Mouse (Mus musculus) midbrain, postnatal 0 days (tissue): ENCODE measurements at regions not wholly inside any gene's neighbourhood (a gene's known extent, or its start where the extent isn't known, plus 50 kb on each side); places are given as distances from the start of the nearest gene placed in this dataset.

Source experiments
- ATAC-seq: fragments of 200-750 bp; cut with Nextera tagmentation; 2 replicates; pipeline ENCODE4 v1.8.0; 2017; ENCODE audit warnings: moderate number of reproducible peaks, mild to moderate bottlenecking, moderate TSS enrichment, moderate library complexity; ENCODE audit not compliant: low FRiP score
- DNase-seq: peaks from one replicate; pipeline ENCODE4 v3.0.0-alpha.2; 2015; ENCODE audit warnings: low spot score
- H3K27ac ChIP-seq: fragments of 300-500 bp; sonication (generic); 2 replicates; pipeline ENCODE4 v1.5.1; 2014; ENCODE audit warnings: low read depth, mild to moderate bottlenecking, low read length, mixed read lengths
- H3K27me3 ChIP-seq: fragments of 300-500 bp; sonication (generic); 2 replicates; pipeline ENCODE4 v1.6.1; 2014; ENCODE audit warnings: low read length, control low read depth, mixed read lengths; ENCODE audit not compliant: insufficient read depth
- H3K36me3 ChIP-seq: fragments of 300-500 bp; sonication (generic); 2 replicates; pipeline ENCODE4 v1.6.1; 2014; ENCODE audit warnings: low read length, control low read depth, mixed read lengths; ENCODE audit not compliant: insufficient read depth
- H3K4me1 ChIP-seq: fragments of 300-500 bp; sonication (generic); 2 replicates; pipeline ENCODE4 v1.6.1; 2014; ENCODE audit warnings: mild to moderate bottlenecking, control low read depth, antibody characterized with exemption, low read length, mixed read lengths; ENCODE audit not compliant: insufficient read depth
- H3K4me2 ChIP-seq: fragments of 300-500 bp; sonication (generic); 2 replicates; pipeline ENCODE4 v1.6.1; 2014; ENCODE audit warnings: low read depth, mild to moderate bottlenecking, low read length, mixed read lengths; ENCODE audit not compliant: poor library complexity, severe bottlenecking
- H3K4me3 ChIP-seq: fragments of 300-500 bp; sonication (generic); 2 replicates; pipeline ENCODE4 v1.5.1; 2014; ENCODE audit warnings: low read depth, mild to moderate bottlenecking, low read length, moderate library complexity
- H3K9ac ChIP-seq: fragments of 300-500 bp; sonication (generic); replicated peaks from 2 replicates; pipeline ENCODE4 v1.6.1; 2014; ENCODE audit warnings: mild to moderate bottlenecking, low read length, moderate library complexity, mixed read lengths; ENCODE audit not compliant: poor library complexity, severe bottlenecking
- H3K9me3 ChIP-seq: fragments of 300-500 bp; sonication (generic); 2 replicates; pipeline ENCODE4 v1.6.1; 2016; ENCODE audit warnings: low read length, control low read depth
- CTCF ChIP-seq: IDR thresholded peaks from 2 replicates; pipeline ENCODE4 v1.5.1; 2016; ENCODE audit warnings: antibody characterized with exemption, mild to moderate bottlenecking
- WGBS: fragments of 180-500 bp; shearing (Covaris S2); extraction: QIAGEN DNeasy Blood & Tissue Kit; methylation state at CpG from one replicate; pipeline ENCODE4 v1.1.7; 2014; 5-methylcytosine and 5-hydroxymethylcytosine counted together

DNA sequence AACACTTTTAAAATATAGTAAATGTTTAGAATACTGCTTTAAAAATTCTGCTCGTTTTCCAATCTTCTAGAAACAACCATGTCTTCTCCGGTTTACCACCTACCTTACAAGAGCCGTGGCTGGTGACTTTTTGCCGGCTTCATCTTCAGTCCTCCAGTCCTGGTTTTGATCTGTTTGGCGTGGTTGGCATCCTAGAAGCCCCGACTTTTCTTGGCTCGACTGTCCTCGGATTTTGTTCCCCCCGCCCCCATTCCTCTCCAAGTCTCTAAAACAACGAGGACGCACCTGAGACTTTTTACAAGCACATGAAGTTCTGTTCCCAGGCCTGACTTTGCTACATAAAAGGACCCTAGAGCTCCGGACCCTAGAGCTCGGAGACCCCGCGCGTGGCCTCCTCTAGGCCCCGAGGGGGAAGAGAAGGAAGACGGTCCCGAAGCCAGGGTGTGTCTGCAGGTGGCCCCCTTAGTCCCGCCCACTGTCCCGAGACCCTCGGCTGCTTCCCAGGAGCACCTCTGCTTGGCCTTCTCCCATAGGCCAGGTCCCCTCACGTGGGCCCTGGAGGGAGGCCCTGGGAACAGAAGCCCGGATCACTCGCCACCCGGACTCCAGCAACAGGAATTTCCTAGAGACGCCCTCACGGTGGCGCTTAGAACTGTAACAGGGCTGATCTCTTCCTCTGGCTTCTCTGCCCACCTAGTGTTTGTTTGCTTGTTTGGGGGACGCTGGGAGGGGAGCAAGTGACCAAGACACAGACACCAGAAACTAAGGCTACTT is 205.8 kb upstream of the Stk26 start:
- peak; percentile 67 for TF ChIP-seq CTCF
- Histone ChIP-seq H3K9me3 (no peaks in the 10 kb centered on the region), H3K36me3 (no peaks in the 10 kb centered on the region), H3K9ac (peak overlapping the region; percentile 24; the same call in 1 of the 2 replicates), H3K4me1 (no peaks in the 10 kb centered on the region), H3K27ac (no peak overlapping the region), H3K4me2 (peak overlapping the region; percentile 61), H3K4me3 (peak overlapping the region; percentile 45), H3K27me3 (no peaks in the 10 kb centered on the region)
- DNase-seq, result peak; percentile 88
- ATAC-seq, result peak; percentile 99
- WGBS, result 23% methylated on average over 30 of the region's 30 CpGs

DNA sequence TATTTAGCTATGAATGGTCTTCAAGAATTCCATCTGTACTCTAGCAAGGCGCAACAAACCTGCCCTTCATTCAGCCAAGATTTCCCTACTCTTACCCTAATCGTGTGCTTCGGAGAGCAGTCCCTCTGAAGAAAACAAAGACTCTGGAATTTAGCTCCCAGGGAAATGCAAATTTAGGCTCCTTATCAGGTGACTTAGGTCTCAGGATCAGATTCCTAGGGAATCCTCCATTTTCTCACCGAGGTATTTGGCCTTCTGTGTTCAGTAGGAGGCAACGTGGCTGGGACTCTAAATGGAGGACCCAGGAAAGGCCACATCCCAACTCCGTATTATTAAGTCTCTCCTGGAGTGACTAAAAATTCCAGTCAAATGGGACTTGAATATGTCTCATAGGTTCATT is 204.2 kb upstream of the Olfr1324 start:
- DNase-seq (no peak), ATAC-seq (no peak)
- H3K9ac ChIP-seq, result no peak overlapping the region
- no peaks in the 10 kb centered on the region for H3K36me3 ChIP-seq
- WGBS, result 24% methylated on average over 6 of the region's 6 CpGs
- H3K4me1 ChIP-seq, result no peaks in the 10 kb centered on the region
- no peaks in the 10 kb centered on the region for H3K27me3 ChIP-seq
- no peak overlapping the region for H3K27ac ChIP-seq
- H3K4me3 ChIP-seq, result no peak overlapping the region
- no peak for TF ChIP-seq CTCF
- no peaks in the 10 kb centered on the region for H3K9me3 ChIP-seq
- no peak overlapping the region for H3K4me2 ChIP-seq

- 88% methylated on average over 6 of the region's 6 CpGs for WGBS
- Histone ChIP-seq H3K4me2 (no peak overlapping the region), H3K27ac (no peak overlapping the region), H3K9ac (no peak overlapping the region), H3K4me1 (no peaks in the 10 kb centered on the region), H3K9me3 (no peaks in the 10 kb centered on the region), H3K36me3 (no peaks in the 10 kb centered on the region), H3K4me3 (no peak overlapping the region), H3K27me3 (no peaks in the 10 kb centered on the region)
- TF ChIP-seq CTCF, result no peak
- ATAC-seq (no peak), DNase-seq (no peak)
Observed at GRCm38 (mm10) chrX:50625336-50625735, 197.0 kb upstream of the Olfr1324 start.

GRCm38 (mm10) chrX:50622984-50623455 is 194.7 kb upstream of the Olfr1324 start:
- TF ChIP-seq CTCF, result peak; percentile 67
- Histone ChIP-seq H3K9me3 (no peaks in the 10 kb centered on the region), H3K4me2 (no peak overlapping the region), H3K4me1 (no peaks in the 10 kb centered on the region), H3K27ac (no peak overlapping the region), H3K9ac (no peak overlapping the region), H3K36me3 (no peaks in the 10 kb centered on the region), H3K27me3 (no peaks in the 10 kb centered on the region), H3K4me3 (no peak overlapping the region)
- peak; percentile 72 for DNase-seq
- ATAC-seq, result peak; percentile 54; the same call in 1 of the 2 replicates
- 69% methylated on average over 19 of the region's 19 CpGs for WGBS

- H3K4me3 ChIP-seq, result no peak overlapping the region
- 69% methylated on average over 8 of the region's 8 CpGs for WGBS
- H3K9me3 ChIP-seq, result no peaks in the 10 kb centered on the region
- no peaks in the 10 kb centered on the region for H3K4me1 ChIP-seq
- DNase-seq, result peak; percentile 42
- no peak for ATAC-seq
- H3K27me3 ChIP-seq, result no peaks in the 10 kb centered on the region
- H3K27ac ChIP-seq, result no peak overlapping the region
- H3K36me3 ChIP-seq, result no peaks in the 10 kb centered on the region
- H3K9ac ChIP-seq, result no peak overlapping the region
- peak; percentile 57 for TF ChIP-seq CTCF
- no peak overlapping the region for H3K4me2 ChIP-seq
Observed at GRCm38 (mm10) chrX:50620909-50621308, 192.6 kb upstream of the Olfr1324 start.

GRCm38 (mm10) chrX:50619919-50620318 is 191.6 kb upstream of the Olfr1324 start:
- Histone ChIP-seq H3K4me1 (no peaks in the 10 kb centered on the region), H3K4me3 (no peak overlapping the region), H3K4me2 (no peak overlapping the region), H3K36me3 (no peaks in the 10 kb centered on the region), H3K9me3 (no peaks in the 10 kb centered on the region), H3K27ac (0 out of 2 replicates have a peak overlapping the region, but pooled peaks have one; percentile 1), H3K9ac (no peak overlapping the region), H3K27me3 (no peaks in the 10 kb centered on the region)
- peak; percentile 82 for DNase-seq
- WGBS, result 52% methylated on average over 9 of the region's 9 CpGs
- TF ChIP-seq CTCF, result peak; percentile 72
- peak; percentile 47; the same call in 1 of the 2 replicates for ATAC-seq
